Mouse (Mus musculus) CD4-positive, CD25-positive, alpha-beta regulatory T cell (primary cell): ENCODE measurements around the gene Tmem26. TPM values are rescaled to one million over a fixed set of nuclear protein-coding genes. Genes with fewer than 3 reads are reported as not detected.

ENCODE experiments used
- polyA plus RNA-seq: library from polyadenylated mRNA; unstranded; fragments of 100-300 nt; shearing (Covaris generic); gene quantifications from one replicate; pipeline ENCODE4 v1.2.1, GENCODE M21; 2017

The Tmem26 gene
- polyA plus RNA-seq, result 0.45 TPM

GRCm38 (mm10) chr10:68723568-68724360 lies at the start of gene Tmem26:
Gene Tmem26 (plus strand): TSS chr10:68723646.

Other genes starting within 250 kb of the Tmem26 start
- gene Cabcoco1, start 181.8 kb upstream of the Tmem26 start, polyA plus RNA-seq, result 2.8 TPM